Mouse (Mus musculus): ENCODE results near the gene Soga1. TPM values are rescaled to one million over a fixed set of nuclear protein-coding genes. Genes with fewer than 3 reads are reported as not detected.
A peak's percentile ranks its signal among the peaks of the same experiment; 100 is the strongest.

The Soga1 gene
- polyA plus RNA-seq, 2 experiments: 1.6 to 1.8 TPM

DNA sequence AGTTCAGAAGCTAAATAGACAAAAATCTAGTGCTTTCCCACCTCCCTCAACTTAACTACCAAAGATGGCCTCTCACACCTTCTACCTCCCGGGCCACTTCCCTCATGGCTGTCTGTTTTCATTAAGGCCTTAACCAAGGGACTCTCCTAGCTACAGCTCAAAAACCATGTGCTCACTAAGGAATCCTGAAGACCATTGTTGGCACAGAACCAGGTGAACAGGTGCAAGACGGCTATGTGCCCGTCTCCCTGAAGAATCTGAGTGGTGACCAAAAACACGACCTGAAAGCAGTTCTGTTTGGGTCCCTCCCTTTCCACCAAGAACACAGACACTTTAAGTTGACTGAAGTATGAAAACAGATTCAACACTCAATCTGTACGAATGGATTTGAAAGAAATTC is 80.8 kb downstream of the Soga1 start:
- H3K27me3 ChIP-seq (ENCODE audit: control insufficient read depth, insufficient read depth, low read length): no peaks in the 10 kb centered on the region
- 89% methylated on average over 5 of the region's 5 CpGs for WGBS (ENCODE audit: insufficient replicate concordance)

DNA sequence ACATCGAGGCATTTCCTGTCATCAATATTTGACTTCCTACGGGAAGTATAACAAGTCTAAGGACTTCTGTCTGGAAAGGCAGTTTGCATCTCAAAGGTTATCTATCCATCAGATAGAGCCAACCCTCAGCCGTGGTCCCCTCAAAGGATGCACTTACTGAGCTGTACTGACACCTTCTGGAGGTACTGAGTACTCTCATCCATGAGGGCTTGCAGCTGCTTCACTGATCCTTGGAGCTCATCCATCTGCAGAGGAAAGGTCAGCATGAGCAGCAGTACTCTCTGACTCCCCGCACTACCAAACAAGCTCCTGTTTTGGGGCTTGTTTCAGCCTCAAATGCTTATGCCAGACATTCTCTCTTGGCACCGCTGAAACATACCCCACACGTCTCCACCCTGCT is 82.5 kb downstream of the Soga1 start:
- H3K9me3 ChIP-seq (ENCODE audit: control insufficient read depth, low read length): no peaks in the 10 kb centered on the region
- H3K9ac ChIP-seq (replicated peaks): no peak overlapping the region
- no peaks in the 10 kb centered on the region for H3K27me3 ChIP-seq (ENCODE audit: control insufficient read depth, insufficient read depth, low read length)
- H3K4me1 ChIP-seq (replicated peaks; ENCODE audit: control insufficient read depth in 2 of 2, insufficient read depth in 2 of 2, low read length in 1 of 2): peaks cover 2 to 5% of the 10 kb centered on the region in 2 experiments
- TF ChIP-seq CTCF (IDR thresholded peaks at IDR 0.05; ENCODE audit: low read depth) (peak; percentile 69), EP300 (IDR thresholded peaks at IDR 0.05; ENCODE audit: low read depth) (no peak)
- H3K27ac ChIP-seq: no peak overlapping the region
- H3K4me2 ChIP-seq (ENCODE audit: low read depth): no peak overlapping the region
- DNase-seq (ENCODE audit: low read depth in 3 of 3, low spot score in 3 of 3): no peak
- ATAC-seq (ENCODE audit: insufficient read depth): no peak
- WGBS (ENCODE audit: insufficient replicate concordance): 66% methylated on average over 6 of the region's 6 CpGs
- H3K4me3 ChIP-seq (ENCODE audit: insufficient read depth in 1 of 2, low read depth in 2 of 2, low read length in 2 of 2): no peak overlapping the region
- peaks cover 80% of the 10 kb centered on the region for H3K36me3 ChIP-seq (replicated peaks; ENCODE audit: control insufficient read depth, insufficient read depth, low read depth)

More for the DNA sequence above, 80.8 kb downstream of the Soga1 start:
- H3K27ac ChIP-seq: no peak overlapping the region
- no peak overlapping the region for H3K4me2 ChIP-seq (ENCODE audit: low read depth)
- peaks cover 82% of the 10 kb centered on the region for H3K36me3 ChIP-seq (replicated peaks; ENCODE audit: control insufficient read depth, insufficient read depth, low read depth)
- H3K4me1 ChIP-seq (replicated peaks; ENCODE audit: control insufficient read depth in 2 of 2, insufficient read depth in 2 of 2, low read length in 1 of 2): no peaks in the 10 kb centered on the region
- TF ChIP-seq EP300 (IDR thresholded peaks at IDR 0.05; ENCODE audit: low read depth) (no peak), CTCF (IDR thresholded peaks at IDR 0.05; ENCODE audit: low read depth) (no peak)
- H3K9ac ChIP-seq (replicated peaks): no peak overlapping the region
- DNase-seq (ENCODE audit: low read depth in 3 of 3, low spot score in 3 of 3) (no peak), ATAC-seq (ENCODE audit: insufficient read depth) (no peak)
- no peaks in the 10 kb centered on the region for H3K9me3 ChIP-seq (ENCODE audit: control insufficient read depth, low read length)
- no peak overlapping the region for H3K4me3 ChIP-seq (ENCODE audit: insufficient read depth in 1 of 2, low read depth in 2 of 2, low read length in 2 of 2)

DNA sequence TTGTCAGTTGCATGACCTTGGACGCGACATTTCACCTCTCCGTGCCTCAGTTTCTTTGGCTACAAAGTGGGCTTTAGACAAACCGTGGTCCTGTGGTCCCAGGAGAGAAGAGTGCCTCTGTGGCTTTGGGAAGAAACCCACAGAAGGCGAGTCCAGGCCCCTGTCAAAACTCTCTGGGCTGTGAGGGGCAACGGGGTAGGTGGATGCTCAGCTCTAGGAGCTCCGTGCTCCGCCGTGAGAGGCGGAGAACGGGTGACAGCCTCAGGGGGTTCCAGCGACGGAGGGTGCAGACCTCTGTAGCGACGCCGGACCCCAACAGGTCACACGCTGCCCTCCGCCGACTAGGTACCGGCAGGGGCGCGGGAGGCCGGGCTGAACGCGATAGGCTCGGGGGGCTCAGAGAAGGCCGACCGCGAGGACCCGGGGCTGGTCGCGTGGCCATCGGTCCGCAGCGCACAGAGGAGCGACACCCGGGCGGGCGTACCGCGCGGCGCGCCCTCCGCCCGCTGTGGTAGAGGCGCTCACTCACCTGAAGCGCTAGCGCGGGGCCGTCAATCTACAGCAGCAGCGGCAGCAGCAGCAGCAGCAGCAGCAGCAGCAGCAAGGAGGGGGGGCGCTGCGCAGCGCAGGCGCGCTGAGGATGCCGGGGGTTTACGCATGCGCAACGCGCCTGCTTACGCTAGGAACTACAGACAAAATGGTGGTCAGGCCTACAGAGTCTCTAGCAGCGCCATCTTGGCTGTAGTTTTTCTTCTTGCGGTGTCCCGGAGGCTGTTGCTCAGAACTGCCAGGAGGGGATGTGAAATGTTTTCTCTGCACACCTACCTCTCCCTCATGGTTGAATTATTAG is 87.4 kb downstream of the Soga1 start, which contains the start of gene Ndrg3:
Gene Ndrg3 (minus strand): TSS at position 587 of the 850 bp plus-strand sequence.
- Histone ChIP-seq H3K27ac (peak within 1 kb of the TSS; percentile 77), H3K4me1 (replicated peaks; ENCODE audit: control insufficient read depth in 2 of 2, insufficient read depth in 2 of 2, low read length in 1 of 2) (peaks cover 15 to 18% of the 10 kb centered on the region in 2 experiments), H3K36me3 (replicated peaks; ENCODE audit: control insufficient read depth, insufficient read depth, low read depth) (peaks cover 36% of the 10 kb centered on the region), H3K9me3 (ENCODE audit: control insufficient read depth, low read length) (no peaks in the 10 kb centered on the region), H3K9ac (replicated peaks) (peak within 1 kb of the TSS; percentile 97), H3K27me3 (ENCODE audit: control insufficient read depth, insufficient read depth, low read length) (no peaks in the 10 kb centered on the region), H3K4me3 (ENCODE audit: insufficient read depth in 1 of 2, low read depth in 2 of 2, low read length in 2 of 2) (peak within 1 kb of the TSS; percentile 93 to 94), H3K4me2 (ENCODE audit: low read depth) (peak within 1 kb of the TSS; percentile 87)
- TF ChIP-seq CTCF (IDR thresholded peaks at IDR 0.05; ENCODE audit: low read depth) (peak; percentile 74), EP300 (IDR thresholded peaks at IDR 0.05; ENCODE audit: low read depth) (no peak; the same call in 1 of the 2 replicates)
- DNase-seq (ENCODE audit: low read depth in 3 of 3, low spot score in 3 of 3) (peak; percentile 92 to 95 (median 95)), ATAC-seq (ENCODE audit: insufficient read depth) (peak; percentile 92)
- WGBS (ENCODE audit: insufficient replicate concordance): under 1% methylated on average over 65 of the region's 66 CpGs

DNA sequence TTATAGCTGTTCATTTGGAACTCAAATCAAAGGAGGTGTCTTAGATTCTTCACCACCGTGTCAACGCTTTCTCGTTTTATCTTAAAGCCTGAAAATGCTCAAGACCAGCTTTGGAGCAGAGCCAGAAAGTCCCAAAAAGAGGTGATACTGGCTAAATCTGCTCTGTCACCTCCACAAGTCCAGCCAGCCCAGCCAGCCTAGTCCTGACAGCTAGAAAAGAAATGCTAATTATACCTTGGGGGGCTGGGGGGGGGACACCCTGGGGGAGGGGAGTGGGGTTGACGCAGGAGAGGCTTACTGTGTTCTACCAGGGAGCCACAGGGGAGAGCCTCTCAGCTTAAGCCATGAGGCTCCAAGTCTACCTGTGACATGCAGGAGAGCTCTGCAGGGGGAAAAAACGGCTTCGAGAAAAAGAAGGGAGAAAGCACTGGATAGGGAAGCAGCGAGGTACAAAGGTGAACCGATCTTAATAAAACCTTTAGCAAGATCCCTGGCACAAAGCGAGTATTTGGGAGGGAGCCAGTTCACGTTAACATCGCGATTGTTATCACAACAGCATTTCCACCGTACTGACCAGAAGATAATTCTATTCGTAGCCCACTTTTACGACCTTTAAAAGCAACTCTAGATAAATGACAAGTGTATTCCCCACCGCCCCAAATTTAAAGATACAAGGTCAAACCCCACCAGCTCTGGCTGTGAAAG is 88.2 kb downstream of the Soga1 start:
- H3K27me3 ChIP-seq (ENCODE audit: control insufficient read depth, insufficient read depth, low read length): no peaks in the 10 kb centered on the region
- peaks cover 28% of the 10 kb centered on the region for H3K36me3 ChIP-seq (replicated peaks; ENCODE audit: control insufficient read depth, insufficient read depth, low read depth)
- H3K27ac ChIP-seq: peak overlapping the region; percentile 77
- peak overlapping the region; percentile 93 to 94 for H3K4me3 ChIP-seq (ENCODE audit: insufficient read depth in 1 of 2, low read depth in 2 of 2, low read length in 2 of 2)
- peak in 1 of 3 experiments; percentile 26 for DNase-seq (ENCODE audit: low read depth in 3 of 3, low spot score in 3 of 3)
- 2% methylated on average over 16 of the region's 16 CpGs for WGBS (ENCODE audit: insufficient replicate concordance)
- H3K9me3 ChIP-seq (ENCODE audit: control insufficient read depth, low read length): no peaks in the 10 kb centered on the region
- TF ChIP-seq EP300 (IDR thresholded peaks at IDR 0.05; ENCODE audit: low read depth) (no peak), CTCF (IDR thresholded peaks at IDR 0.05; ENCODE audit: low read depth) (no peak)
- ATAC-seq (ENCODE audit: insufficient read depth): no peak
- peak overlapping the region; percentile 87 for H3K4me2 ChIP-seq (ENCODE audit: low read depth)
- peak overlapping the region; percentile 97 for H3K9ac ChIP-seq (replicated peaks)
- H3K4me1 ChIP-seq (replicated peaks; ENCODE audit: control insufficient read depth in 2 of 2, insufficient read depth in 2 of 2, low read length in 1 of 2): peaks cover 15 to 18% of the 10 kb centered on the region in 2 experiments

DNA sequence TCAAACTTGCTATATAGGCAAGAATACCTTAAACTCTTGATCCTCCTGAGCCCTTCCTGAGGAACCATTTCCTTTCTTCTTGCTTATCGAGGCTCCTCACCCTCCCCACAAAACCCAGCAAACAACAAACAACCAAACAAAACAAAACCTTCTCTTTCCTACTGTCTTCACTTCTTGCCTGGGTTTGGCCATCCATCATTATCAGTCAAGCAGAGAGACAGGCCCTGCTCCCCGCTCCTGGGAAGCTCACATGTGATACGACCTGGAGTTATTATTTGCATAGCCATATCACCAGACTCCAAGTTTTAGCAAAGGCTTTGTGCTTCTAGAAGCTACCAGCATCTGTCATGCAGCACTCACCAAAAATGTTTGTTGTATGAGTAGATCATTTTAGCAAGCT is 91.7 kb downstream of the Soga1 start:
- DNase-seq (ENCODE audit: low read depth in 3 of 3, low spot score in 3 of 3): no peak
- Histone ChIP-seq H3K27ac (no peak overlapping the region), H3K4me2 (ENCODE audit: low read depth) (no peak overlapping the region)

More for the DNA sequence above, 91.7 kb downstream of the Soga1 start:
- H3K36me3 ChIP-seq (replicated peaks; ENCODE audit: control insufficient read depth, insufficient read depth, low read depth): no peaks in the 10 kb centered on the region; the same call in 1 of the 2 replicates
- no peak overlapping the region for H3K4me3 ChIP-seq (ENCODE audit: insufficient read depth in 1 of 2, low read depth in 2 of 2, low read length in 2 of 2)
- no peak for TF ChIP-seq CTCF (IDR thresholded peaks at IDR 0.05; ENCODE audit: low read depth)
- no peak for TF ChIP-seq EP300 (IDR thresholded peaks at IDR 0.05; ENCODE audit: low read depth)
- no peaks in the 10 kb centered on the region for H3K27me3 ChIP-seq (ENCODE audit: control insufficient read depth, insufficient read depth, low read length)
- WGBS (ENCODE audit: insufficient replicate concordance): 41% methylated on average over 3 of the region's 3 CpGs
- H3K4me1 ChIP-seq (replicated peaks; ENCODE audit: control insufficient read depth in 2 of 2, insufficient read depth in 2 of 2, low read length in 1 of 2): peaks cover 26 to 27% of the 10 kb centered on the region in 2 experiments
- no peak for ATAC-seq (ENCODE audit: insufficient read depth)
- H3K9me3 ChIP-seq (ENCODE audit: control insufficient read depth, low read length): no peaks in the 10 kb centered on the region
- H3K9ac ChIP-seq (replicated peaks): no peak overlapping the region

Measured in liver, embryonic 14.5 days (tissue).